9 mouse cellular contexts compared by ENCODE assay signal in genomic region chr7:83077035-83077918, GRCm38 (mm10).
A peak's percentile ranks its signal among the peaks of the same experiment; 100 is the strongest.
DNase-seq lines count a peak whose midpoint lies in the region; ATAC-seq and TF ChIP-seq lines count a peak whose summit lies in the region.
"Had no signal": no experiment of that assay in that cellular context is flagged by ENCODE, and none has a peak within 500 bp of the region (broad histone marks: within the 10 kb centered on the region; RNA-seq: fewer than 3 reads in every experiment).

No protein-coding gene starts in this region.

- DNase-seq in heart, postnatal 0 days (ENCODE audit: low spot score), result peak; percentile 16
- DNase-seq in heart, postnatal 14 days, result no peak
- DNase-seq in forebrain, postnatal 0 days, result no peak
- peak; percentile 65 for DNase-seq in kidney, postnatal 10 days
- no peak for DNase-seq in adrenal gland, postnatal 14 days
- no peak for DNase-seq in cerebellum, postnatal 25 days

- no peak overlapping the region for H3K9ac ChIP-seq in heart, postnatal 0 days (replicated peaks; ENCODE audit: low read depth, low read length)
- H3K9ac ChIP-seq in forebrain, postnatal 0 days, result no peak overlapping the region
- H3K9ac ChIP-seq in neural tube, embryonic 14.5 days (replicated peaks; ENCODE audit: low read depth, low read length), result no peak overlapping the region

- H3K9me3 ChIP-seq in heart, postnatal 0 days (replicated peaks; ENCODE audit: control insufficient read depth, low read length), result no peaks in the 10 kb centered on the region
- no peaks in the 10 kb centered on the region for H3K9me3 ChIP-seq in forebrain, postnatal 0 days (ENCODE audit: low read length)
- H3K9me3 ChIP-seq in neural tube, embryonic 14.5 days (ENCODE audit: control insufficient read depth, low read length), result no peaks in the 10 kb centered on the region

- H3K4me2 ChIP-seq in heart, postnatal 0 days (ENCODE audit: low read depth, low read length), result no peak overlapping the region
- H3K4me2 ChIP-seq in forebrain, postnatal 0 days (ENCODE audit: low read depth), result peak overlapping the region; percentile 3; the same call in 1 of the 2 replicates
- H3K4me2 ChIP-seq in neural tube, embryonic 14.5 days (ENCODE audit: low read depth, low read length), result peak overlapping the region; percentile 18; the same call in 1 of the 2 replicates

- 45% methylated on average over 11 of the region's 11 CpGs for WGBS in heart, postnatal 0 days
- WGBS in forebrain, postnatal 0 days, result 27% methylated on average over 11 of the region's 11 CpGs
- 15% methylated on average over 11 of the region's 11 CpGs for WGBS in neural tube, embryonic 14.5 days

- intact Hi-C loops in heart, postnatal 14 days (cut with DNase I), result no loop called here

- H3K27me3 ChIP-seq in heart, postnatal 0 days (ENCODE audit: control insufficient read depth, insufficient read depth, low read length), result no peaks in the 10 kb centered on the region
- no peaks in the 10 kb centered on the region for H3K27me3 ChIP-seq in forebrain, postnatal 0 days (ENCODE audit: insufficient read depth, low read length)
- H3K27me3 ChIP-seq in neural tube, embryonic 14.5 days (ENCODE audit: control insufficient read depth, insufficient read depth, low read length), result no peaks in the 10 kb centered on the region

- no peak overlapping the region for H3K4me3 ChIP-seq in heart, postnatal 0 days (ENCODE audit: low read depth, low read length)
- H3K4me3 ChIP-seq in forebrain, postnatal 0 days (ENCODE audit: low read depth, low read length), result no peak overlapping the region
- H3K4me3 ChIP-seq in neural tube, embryonic 14.5 days (ENCODE audit: low read depth, low read length), result no peak overlapping the region
- H3K4me3 ChIP-seq: myocyte had no signal

- ATAC-seq in heart, postnatal 0 days (ENCODE audit: insufficient read depth, low read depth), result no peak
- peak; percentile 63 for ATAC-seq in forebrain, postnatal 0 days
- peak; percentile 85 for ATAC-seq in neural tube, embryonic 14.5 days (ENCODE audit: low read depth)
- ATAC-seq in megakaryocyte-erythroid progenitor cell, adult 5-6 weeks (replicated peaks; ENCODE audit: low FRiP score, low TSS enrichment, poor library complexity, severe bottlenecking), result no peak

- no peaks in the 10 kb centered on the region for H3K36me3 ChIP-seq in heart, postnatal 0 days (replicated peaks; ENCODE audit: control insufficient read depth, insufficient read depth, low read length)
- no peaks in the 10 kb centered on the region for H3K36me3 ChIP-seq in forebrain, postnatal 0 days (ENCODE audit: insufficient read depth)
- H3K36me3 ChIP-seq in neural tube, embryonic 14.5 days (ENCODE audit: control insufficient read depth, insufficient read depth, low read length), result no peaks in the 10 kb centered on the region

- H3K4me1 ChIP-seq in heart, postnatal 0 days (ENCODE audit: control insufficient read depth, insufficient read depth), result no peaks in the 10 kb centered on the region
- H3K4me1 ChIP-seq in forebrain, postnatal 0 days (ENCODE audit: insufficient read depth), result peaks cover 16% of the 10 kb centered on the region
- 0 out of 2 replicates have a peak, but pooled peaks cover 12% of the 10 kb centered on the region for H3K4me1 ChIP-seq in neural tube, embryonic 14.5 days (ENCODE audit: control insufficient read depth, insufficient read depth, low read length)

- H3K27ac ChIP-seq in heart, postnatal 0 days (ENCODE audit: low read depth), result no peak overlapping the region
- no peak overlapping the region for H3K27ac ChIP-seq in forebrain, postnatal 0 days (ENCODE audit: low read depth, low read length)
- peak overlapping the region; percentile 48; the same call in 1 of the 2 replicates for H3K27ac ChIP-seq in neural tube, embryonic 14.5 days (ENCODE audit: low read depth, low read length)

- TF ChIP-seq EP300 in heart, postnatal 0 days (IDR thresholded peaks at IDR 0.05; ENCODE audit: low read depth), result no peak

- no peak for TF ChIP-seq CTCF in heart, postnatal 0 days (IDR thresholded peaks at IDR 0.05; ENCODE audit: low read depth)
- TF ChIP-seq CTCF in forebrain, postnatal 0 days (IDR thresholded peaks at IDR 0.05; ENCODE audit: low read depth), result no peak

Comparison
In these comparisons a context has a peak if more than half of its experiments do, and no peak if none do; other contexts are left out.
1. DNase-seq: peak in heart, postnatal 0 days (single experiment) and kidney, postnatal 10 days (single experiment); none in heart, postnatal 14 days (0 of 2), forebrain, postnatal 0 days (single experiment), adrenal gland, postnatal 14 days (single experiment) and cerebellum, postnatal 25 days (0 of 2).
2. ATAC-seq: peak in forebrain, postnatal 0 days (single experiment) and neural tube, embryonic 14.5 days (single experiment); none in heart, postnatal 0 days (single experiment) and megakaryocyte-erythroid progenitor cell, adult 5-6 weeks (single experiment).